Mouse (Mus musculus) forebrain, postnatal 0 days (tissue): ENCODE measurements around the gene Bdnf. TPM values are rescaled to one million over a fixed set of nuclear protein-coding genes. Genes with fewer than 3 reads are reported as not detected.

ENCODE experiments used
- ATAC-seq: fragments of 200-750 bp; cut with Nextera tagmentation; 2 replicates; pipeline ENCODE4 v1.8.0; 2017; ENCODE audit warnings: mild to moderate bottlenecking, moderate library complexity
- DNase-seq: peaks from one replicate; pipeline ENCODE4 v3.0.0-alpha.2; 2015
- H3K27ac ChIP-seq: fragments of 300-500 bp; sonication (generic); 2 replicates; pipeline ENCODE4 v1.5.1; 2014; ENCODE audit warnings: low read depth, mild to moderate bottlenecking, antibody characterized with exemption, low read length, moderate library complexity, mixed read lengths
- H3K27me3 ChIP-seq: fragments of 300-500 bp; sonication (generic); 2 replicates; pipeline ENCODE4 v1.6.1; 2014; ENCODE audit warnings: mild to moderate bottlenecking, low read length, mixed read lengths; ENCODE audit not compliant: insufficient read depth
- H3K36me3 ChIP-seq: fragments of 300-500 bp; sonication (generic); 2 replicates; pipeline ENCODE4 v1.6.1; 2014; ENCODE audit warnings: mild to moderate bottlenecking, moderate library complexity; ENCODE audit not compliant: insufficient read depth
- H3K4me1 ChIP-seq: fragments of 300-500 bp; sonication (generic); 2 replicates; pipeline ENCODE4 v1.6.1; 2014; ENCODE audit warnings: antibody characterized with exemption; ENCODE audit not compliant: insufficient read depth
- H3K4me2 ChIP-seq: fragments of 300-500 bp; sonication (generic); 2 replicates; pipeline ENCODE4 v1.6.1; 2014; ENCODE audit warnings: low read depth, mild to moderate bottlenecking, moderate library complexity
- H3K4me3 ChIP-seq: fragments of 300-500 bp; sonication (generic); 2 replicates; pipeline ENCODE4 v1.5.1; 2014; ENCODE audit warnings: low read depth, low read length, mixed read lengths
- H3K9ac ChIP-seq: fragments of 300-500 bp; sonication (generic); 2 replicates; pipeline ENCODE4 v1.6.1; 2014; ENCODE audit warnings: mild to moderate bottlenecking
- H3K9me3 ChIP-seq: fragments of 300-500 bp; sonication (generic); 2 replicates; pipeline ENCODE4 v1.6.1; 2016; ENCODE audit warnings: low read length
- CTCF ChIP-seq: sonication (generic); IDR thresholded peaks from 2 replicates; pipeline ENCODE4 v1.5.1; 2016; ENCODE audit warnings: antibody characterized with exemption, control low read depth, low read depth
- WGBS: fragments of 180-500 bp; shearing (Covaris S2); extraction: QIAGEN DNeasy Blood & Tissue Kit; methylation state at CpG from one replicate; pipeline ENCODE4 v1.1.7; 2014; 5-methylcytosine and 5-hydroxymethylcytosine counted together
- polyA plus RNA-seq: library from polyadenylated mRNA; unstranded; fragments of >200 nt; fragmentation: Nextera tagmentation; extraction: Ambion mirVana; gene quantifications from 2 replicates; pipeline ENCODE4 v1.2.1, GENCODE M21; 2015
- total RNA-seq: library from RNA; depleted of rRNA; stranded (reverse); fragments of >200 nt; gene quantifications from 2 replicates; pipeline ENCODE4 v1.2.3, GENCODE M21; 2014

Gene Bdnf
- total and polyA plus RNA-seq, 2 experiments from 2014 or later: 6.0 to 8.0 TPM

DNA sequence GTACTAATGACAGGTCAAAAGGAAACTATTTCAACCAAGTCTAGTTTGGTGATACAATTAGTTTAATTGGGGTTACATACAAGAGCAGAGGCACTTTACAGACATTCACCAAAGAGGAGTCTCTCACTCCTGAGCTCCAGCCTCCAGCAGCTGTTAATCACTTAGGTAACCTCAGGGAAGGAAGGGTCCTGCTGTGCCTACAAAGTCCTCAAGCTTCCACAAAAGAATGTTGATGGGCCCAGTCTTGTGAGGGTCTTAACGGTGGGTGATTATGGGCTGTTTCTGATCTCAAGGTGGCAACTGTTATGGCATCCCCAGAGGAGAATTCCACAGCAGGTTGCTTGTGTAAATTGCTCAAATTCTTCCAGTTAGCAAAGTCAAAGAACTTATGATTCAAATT lies 71.7 kb downstream of the Bdnf start:
- no peak for TF ChIP-seq CTCF

GRCm38 (mm10) chr2:109748412-109748811 lies 73.9 kb downstream of the Bdnf start:
- no peak overlapping the region for H3K4me3 ChIP-seq
- ATAC-seq (no peak), DNase-seq (no peak)
- no peak overlapping the region for H3K9ac ChIP-seq
- H3K27me3 ChIP-seq: no peaks in the 10 kb centered on the region
- H3K9me3 ChIP-seq: no peaks in the 10 kb centered on the region
- H3K4me2 ChIP-seq: no peak overlapping the region
- no peak for TF ChIP-seq CTCF
- no peaks in the 10 kb centered on the region for H3K36me3 ChIP-seq
- H3K27ac ChIP-seq: no peak overlapping the region
- no peaks in the 10 kb centered on the region for H3K4me1 ChIP-seq

More for the DNA sequence above, 71.7 kb downstream of the Bdnf start:
- no peak for ATAC-seq
- Histone ChIP-seq H3K36me3 (no peaks in the 10 kb centered on the region), H3K4me3 (no peak overlapping the region), H3K27ac (no peak overlapping the region), H3K4me1 (no peaks in the 10 kb centered on the region), H3K4me2 (no peak overlapping the region), H3K9me3 (no peaks in the 10 kb centered on the region), H3K9ac (no peak overlapping the region), H3K27me3 (no peaks in the 10 kb centered on the region)
- no peak for DNase-seq
- 2% methylated on average over 1 of the region's 1 CpGs for WGBS

DNA sequence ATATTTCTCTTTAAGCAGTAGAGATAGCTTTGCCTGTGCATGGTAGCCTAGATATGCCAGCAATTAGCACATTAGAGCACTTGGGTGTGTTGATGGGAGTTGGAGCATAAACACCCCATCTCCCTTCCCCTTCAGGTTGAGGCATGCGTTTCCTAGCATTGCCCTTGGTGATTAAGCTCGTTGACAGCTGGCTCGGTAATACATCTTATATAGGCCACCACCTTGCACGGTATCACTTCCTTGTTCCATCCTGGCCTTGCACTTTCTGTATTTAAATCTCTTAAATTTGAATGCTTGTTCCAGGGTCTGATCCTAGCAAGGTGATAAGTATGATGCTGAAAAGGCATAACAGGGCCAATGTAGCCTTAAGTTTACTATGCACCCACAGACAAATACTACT lies 74.3 kb downstream of the Bdnf start:
- Histone ChIP-seq H3K27ac (no peak overlapping the region), H3K4me3 (no peak overlapping the region), H3K4me1 (no peaks in the 10 kb centered on the region), H3K9me3 (no peaks in the 10 kb centered on the region), H3K36me3 (no peaks in the 10 kb centered on the region), H3K4me2 (no peak overlapping the region), H3K27me3 (no peaks in the 10 kb centered on the region), H3K9ac (no peak overlapping the region)
- DNase-seq (no peak), ATAC-seq (no peak)
- 93% methylated on average over 4 of the region's 4 CpGs for WGBS
- TF ChIP-seq CTCF: no peak

DNA sequence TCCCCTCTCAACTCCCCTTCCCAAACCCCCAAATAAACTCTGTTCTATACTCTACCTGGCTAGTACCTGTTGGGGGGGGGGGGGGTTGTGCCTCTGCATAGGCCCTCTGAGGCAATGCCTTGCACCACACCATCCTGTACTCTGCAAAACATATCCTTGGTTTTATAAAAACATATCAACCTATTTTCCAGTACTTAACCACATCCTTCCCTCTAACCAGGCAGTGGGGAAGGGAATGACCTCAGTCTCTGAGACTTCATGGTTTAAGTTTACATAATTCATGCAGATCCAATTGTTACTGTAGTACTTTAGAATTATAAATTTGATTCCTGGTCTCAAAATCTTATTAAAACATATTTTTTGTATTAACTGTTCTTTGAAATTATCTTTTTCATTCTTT lies 75.5 kb downstream of the Bdnf start:
- no peak for ATAC-seq
- DNase-seq: no peak
- H3K4me3 ChIP-seq: no peak overlapping the region
- H3K4me1 ChIP-seq: no peaks in the 10 kb centered on the region
- no peaks in the 10 kb centered on the region for H3K9me3 ChIP-seq
- no peak overlapping the region for H3K4me2 ChIP-seq
- no peak for TF ChIP-seq CTCF
- no peak overlapping the region for H3K9ac ChIP-seq
- no peak overlapping the region for H3K27ac ChIP-seq
- H3K27me3 ChIP-seq: no peaks in the 10 kb centered on the region
- no peaks in the 10 kb centered on the region for H3K36me3 ChIP-seq

DNA sequence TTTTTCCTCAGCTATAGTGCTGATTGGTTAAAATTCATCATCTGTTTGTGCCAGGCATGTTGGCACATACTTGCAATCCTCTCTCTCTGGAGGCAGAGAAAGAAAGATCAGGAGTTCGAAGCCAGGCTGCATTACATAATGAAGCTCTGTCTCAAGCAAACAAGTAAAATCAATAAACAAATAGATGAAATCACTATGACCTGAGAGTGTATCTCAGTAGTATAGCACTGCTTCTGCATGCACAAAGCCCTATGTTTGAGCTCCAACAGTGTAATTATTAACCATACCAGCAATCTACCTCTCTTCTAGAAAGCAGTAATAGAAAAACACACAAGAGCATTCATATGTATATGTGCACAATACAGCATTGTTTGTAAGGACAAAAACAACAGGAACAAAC lies 76.0 kb downstream of the Bdnf start:
- Histone ChIP-seq H3K4me3 (no peak overlapping the region), H3K9me3 (no peaks in the 10 kb centered on the region), H3K9ac (no peak overlapping the region), H3K36me3 (no peaks in the 10 kb centered on the region), H3K4me1 (no peaks in the 10 kb centered on the region), H3K27me3 (no peaks in the 10 kb centered on the region), H3K27ac (no peak overlapping the region), H3K4me2 (no peak overlapping the region)
- DNase-seq (no peak), ATAC-seq (no peak)
- WGBS: 67% methylated on average over 1 of the region's 1 CpGs
- no peak for TF ChIP-seq CTCF

GRCm38 (mm10) chr2:109756305-109756704 lies 81.8 kb downstream of the Bdnf start:
- Histone ChIP-seq H3K4me1 (no peaks in the 10 kb centered on the region), H3K9ac (no peak overlapping the region), H3K4me3 (no peak overlapping the region), H3K4me2 (no peak overlapping the region), H3K27me3 (no peaks in the 10 kb centered on the region), H3K9me3 (no peaks in the 10 kb centered on the region), H3K36me3 (no peaks in the 10 kb centered on the region), H3K27ac (no peak overlapping the region)
- 88% methylated on average over 2 of the region's 2 CpGs for WGBS
- DNase-seq (no peak), ATAC-seq (no peak)
- TF ChIP-seq CTCF: no peak

DNA sequence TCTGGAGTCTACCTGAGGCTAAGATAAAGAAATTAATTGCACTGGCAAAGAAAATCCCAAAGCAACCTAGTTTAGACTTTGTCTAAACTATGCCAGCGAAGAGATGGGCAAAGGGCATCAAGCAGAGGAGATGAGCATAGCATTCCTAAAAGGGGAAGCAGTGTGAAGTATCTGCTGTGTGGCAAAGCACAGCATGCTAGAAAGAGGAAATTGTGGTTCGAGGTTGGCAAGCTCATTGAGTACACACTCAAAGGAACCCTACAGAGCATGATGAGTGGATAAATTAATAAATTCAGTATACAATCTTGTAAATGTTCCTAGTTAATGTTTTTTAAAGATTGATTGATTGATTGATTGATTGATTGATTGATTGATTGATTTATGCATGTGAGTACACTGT lies 92.3 kb downstream of the Bdnf start:
- 92% methylated on average over 2 of the region's 2 CpGs for WGBS

GRCm38 (mm10) chr2:109768814-109769213 lies 94.3 kb downstream of the Bdnf start:
- H3K27ac ChIP-seq: no peak overlapping the region
- H3K4me1 ChIP-seq: no peaks in the 10 kb centered on the region
- H3K9ac ChIP-seq: no peak overlapping the region
- H3K4me2 ChIP-seq: no peak overlapping the region
- H3K36me3 ChIP-seq: no peaks in the 10 kb centered on the region
- no peaks in the 10 kb centered on the region for H3K27me3 ChIP-seq
- no peak for TF ChIP-seq CTCF
- no peaks in the 10 kb centered on the region for H3K9me3 ChIP-seq
- 60% methylated on average over 3 of the region's 3 CpGs for WGBS
- ATAC-seq (peak; percentile 50), DNase-seq (peak; percentile 21)
- H3K4me3 ChIP-seq: no peak overlapping the region

More for the DNA sequence above, 92.3 kb downstream of the Bdnf start:
- Histone ChIP-seq H3K36me3 (no peaks in the 10 kb centered on the region), H3K4me2 (no peak overlapping the region), H3K27ac (no peak overlapping the region), H3K9ac (no peak overlapping the region), H3K9me3 (no peaks in the 10 kb centered on the region), H3K4me1 (no peaks in the 10 kb centered on the region), H3K4me3 (no peak overlapping the region), H3K27me3 (no peaks in the 10 kb centered on the region)
- ATAC-seq (no peak), DNase-seq (no peak)
- no peak for TF ChIP-seq CTCF
